Mouse (Mus musculus) heart, embryonic 11.5 days (tissue): Measurements from ENCODE around the gene Mdm1. TPM values are rescaled to one million over a fixed set of nuclear protein-coding genes. Genes with fewer than 3 reads are reported as not detected.
"Not testable (repeated sequence)": the region's sequence is repeated elsewhere in the genome, so short reads cannot be mapped to it uniquely, and the experiment has no call there.

ENCODE experiments used
- ATAC-seq: fragments of 200-750 bp; cut with Nextera tagmentation; replicated peaks from 2 replicates; pipeline ENCODE4 v1.8.0; 2017; ENCODE audit warnings: moderate library complexity; ENCODE audit not compliant: insufficient number of reproducible peaks, low FRiP score, low TSS enrichment
- H3K27ac ChIP-seq: fragments of 300-500 bp; sonication (generic); 2 replicates; pipeline ENCODE4 v1.5.1; 2014; ENCODE audit warnings: mild to moderate bottlenecking, low read depth, low read length
- H3K27me3 ChIP-seq: fragments of 300-500 bp; sonication (generic); 2 replicates; pipeline ENCODE4 v1.6.1; 2014; ENCODE audit warnings: mild to moderate bottlenecking, low read length, mixed read lengths; ENCODE audit not compliant: control insufficient read depth, insufficient read depth
- H3K36me3 ChIP-seq: fragments of 300-500 bp; sonication (generic); 2 replicates; pipeline ENCODE4 v1.6.1; 2014; ENCODE audit warnings: mild to moderate bottlenecking, low read length, moderate library complexity, mixed read lengths; ENCODE audit not compliant: control insufficient read depth, insufficient read depth
- H3K4me1 ChIP-seq: fragments of 300-500 bp; sonication (generic); 2 replicates; pipeline ENCODE4 v1.6.1; 2014; ENCODE audit warnings: low read length; ENCODE audit not compliant: control insufficient read depth, insufficient read depth
- H3K4me2 ChIP-seq: fragments of 300-500 bp; sonication (generic); 2 replicates; pipeline ENCODE4 v1.6.1; 2014; ENCODE audit warnings: mild to moderate bottlenecking, moderate library complexity
- H3K4me3 ChIP-seq: fragments of 300-500 bp; sonication (generic); 2 replicates; pipeline ENCODE4 v1.5.1; 2014; ENCODE audit warnings: low read depth, low read length
- H3K9ac ChIP-seq: fragments of 300-500 bp; sonication (generic); 2 replicates; pipeline ENCODE4 v1.6.1; 2014; ENCODE audit warnings: mild to moderate bottlenecking, low read depth, low read length, moderate library complexity
- H3K9me3 ChIP-seq: fragments of 300-500 bp; sonication (generic); replicated peaks from 2 replicates; pipeline ENCODE4 v1.6.1; 2016; ENCODE audit warnings: low read length; ENCODE audit not compliant: control insufficient read depth
- WGBS: fragments of 180-500 bp; shearing (Covaris S2); extraction: QIAGEN DNeasy Blood & Tissue Kit; methylation state at CpG from one replicate; pipeline ENCODE4 v1.1.7; 2014; ENCODE audit not compliant: insufficient replicate concordance; 5-methylcytosine and 5-hydroxymethylcytosine counted together
- polyA plus RNA-seq: library from polyadenylated mRNA; unstranded; fragments of >200 nt; fragmentation: Nextera tagmentation; extraction: Ambion mirVana; gene quantifications from 2 replicates; pipeline ENCODE4 v1.2.1, GENCODE M21; 2014

The Mdm1 gene
- polyA plus RNA-seq, 1 experiment from 2014 or later, result 17.2 TPM

- 83% methylated on average over 2 of the region's 2 CpGs for WGBS
- Histone ChIP-seq H3K9ac (no peak overlapping the region), H3K4me1 (no peaks in the 10 kb centered on the region), H3K36me3 (peaks cover 10% of the 10 kb centered on the region), H3K27me3 (no peaks in the 10 kb centered on the region), H3K4me3 (no peak overlapping the region), H3K4me2 (no peak overlapping the region), H3K27ac (no peak overlapping the region), H3K9me3 (no peaks in the 10 kb centered on the region)
- no peak for ATAC-seq
These were observed 19.5 kb downstream of the Mdm1 start for GRCm38 (mm10) chr10:118161131-118161530.

GRCm38 (mm10) chr10:118169212-118169611, 27.6 kb downstream of the Mdm1 start:
- WGBS, result 76% methylated on average over 12 of the region's 12 CpGs
- no peak for ATAC-seq
- Histone ChIP-seq H3K27me3 (no peaks in the 10 kb centered on the region), H3K4me3 (no peak overlapping the region), H3K9ac (no peak overlapping the region), H3K27ac (no peak overlapping the region), H3K4me2 (no peak overlapping the region), H3K36me3 (peaks cover 5% of the 10 kb centered on the region; the same call in 1 of the 2 replicates), H3K4me1 (no peaks in the 10 kb centered on the region), H3K9me3 (no peaks in the 10 kb centered on the region)

GRCm38 (mm10) chr10:118172416-118172815, 30.8 kb downstream of the Mdm1 start:
- Histone ChIP-seq H3K27me3 (no peaks in the 10 kb centered on the region), H3K4me2 (no peak overlapping the region), H3K4me1 (no peaks in the 10 kb centered on the region), H3K9ac (no peak overlapping the region), H3K4me3 (no peak overlapping the region), H3K9me3 (no peaks in the 10 kb centered on the region), H3K36me3 (no peaks in the 10 kb centered on the region), H3K27ac (no peak overlapping the region)
- ATAC-seq, result no peak
- WGBS, result 80% methylated on average over 8 of the region's 8 CpGs

DNA sequence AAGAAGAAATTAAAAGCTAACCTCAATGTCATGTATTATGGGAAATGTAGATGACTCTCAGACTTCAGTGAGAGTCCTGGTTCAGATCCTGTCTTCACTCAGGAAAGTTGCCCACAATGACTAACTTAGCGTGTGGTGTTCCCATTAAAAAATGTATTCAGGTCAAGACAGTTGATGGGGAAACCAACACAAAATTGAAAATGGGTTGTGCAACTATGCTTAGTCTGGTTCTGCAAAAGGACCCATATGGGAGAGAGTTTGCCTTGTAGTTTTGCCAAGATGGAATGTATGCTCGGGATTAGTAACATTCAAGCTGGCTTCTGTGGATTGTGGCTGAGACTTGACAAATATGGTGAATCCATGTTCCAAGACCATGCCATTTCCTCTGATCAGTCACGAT, 31.3 kb downstream of the Mdm1 start:
- Histone ChIP-seq H3K9me3 (no peaks in the 10 kb centered on the region), H3K4me3 (no peak overlapping the region), H3K9ac (no peak overlapping the region), H3K27me3 (no peaks in the 10 kb centered on the region), H3K36me3 (no peaks in the 10 kb centered on the region), H3K27ac (no peak overlapping the region), H3K4me1 (no peaks in the 10 kb centered on the region), H3K4me2 (no peak overlapping the region)
- ATAC-seq, result no peak
- 85% methylated on average over 3 of the region's 3 CpGs for WGBS

DNA sequence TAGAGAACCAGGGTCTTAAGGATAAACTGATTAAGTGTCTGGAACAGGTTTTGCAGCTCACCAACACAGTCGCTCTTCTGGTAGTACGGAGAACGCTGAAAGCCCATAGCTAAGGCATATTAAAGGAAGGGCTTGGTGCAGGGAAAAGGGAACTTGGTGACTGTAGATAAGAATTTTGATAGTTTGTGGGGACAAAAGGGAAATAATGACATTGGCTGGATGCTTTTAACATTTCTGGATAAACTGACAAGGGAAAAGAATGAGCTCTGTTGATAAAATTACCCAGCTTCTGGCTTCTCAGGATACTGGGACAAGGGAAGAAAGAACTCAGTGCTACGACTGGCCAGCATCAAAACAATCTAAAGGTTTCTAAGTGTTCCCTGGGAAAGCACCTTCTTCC, 33.9 kb downstream of the Mdm1 start:
- H3K36me3 ChIP-seq, H3K4me1 ChIP-seq, H3K4me3 ChIP-seq, H3K9ac ChIP-seq, H3K4me2 ChIP-seq, H3K27ac ChIP-seq, H3K27me3 ChIP-seq, H3K9me3 ChIP-seq, ATAC-seq: not testable (repeated sequence)
- 62% methylated on average over 4 of the region's 4 CpGs for WGBS

- Histone ChIP-seq H3K9ac (no peak overlapping the region), H3K36me3 (no peaks in the 10 kb centered on the region), H3K4me1 (no peaks in the 10 kb centered on the region), H3K4me3 (no peak overlapping the region), H3K4me2 (no peak overlapping the region), H3K27ac (no peak overlapping the region), H3K9me3 (no peaks in the 10 kb centered on the region), H3K27me3 (no peaks in the 10 kb centered on the region)
- 65% methylated on average over 10 of the region's 10 CpGs for WGBS
- no peak for ATAC-seq
These were observed 37.1 kb downstream of the Mdm1 start for GRCm38 (mm10) chr10:118178735-118179151.

DNA sequence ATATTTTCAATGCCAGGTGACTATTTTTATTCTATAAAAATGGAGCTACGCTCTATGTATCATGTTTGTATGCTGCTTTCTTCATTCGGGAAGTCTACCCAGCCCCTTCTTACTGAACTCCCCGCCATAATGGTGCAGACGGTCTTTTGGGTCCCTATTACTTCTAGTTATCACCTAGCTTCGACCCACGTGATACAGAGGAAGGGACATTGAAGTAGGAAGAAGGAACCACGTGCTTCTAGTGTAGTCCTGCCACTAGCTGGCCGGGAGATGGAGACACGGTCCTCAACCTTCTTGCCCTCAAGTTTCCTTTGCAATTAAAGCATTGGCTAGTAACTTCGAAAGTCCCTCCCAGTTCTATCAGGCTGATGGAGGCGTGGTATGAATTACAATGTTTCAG, 37.7 kb downstream of the Mdm1 start:
- H3K9ac ChIP-seq, result no peak overlapping the region
- no peak for ATAC-seq

GRCm38 (mm10) chr10:118195150-118195549, 53.5 kb downstream of the Mdm1 start:
- H3K9ac ChIP-seq, H3K9me3 ChIP-seq, ATAC-seq, H3K36me3 ChIP-seq, H3K27me3 ChIP-seq, H3K4me3 ChIP-seq, H3K4me2 ChIP-seq, H3K27ac ChIP-seq, H3K4me1 ChIP-seq: not testable (repeated sequence)
- WGBS, result 32% methylated on average over 3 of the region's 3 CpGs

More for the DNA sequence above, 37.7 kb downstream of the Mdm1 start:
- Histone ChIP-seq H3K4me3 (no peak overlapping the region), H3K9me3 (no peaks in the 10 kb centered on the region), H3K36me3 (no peaks in the 10 kb centered on the region), H3K27me3 (no peaks in the 10 kb centered on the region), H3K27ac (no peak overlapping the region), H3K4me1 (no peaks in the 10 kb centered on the region), H3K4me2 (no peak overlapping the region)
- 84% methylated on average over 11 of the region's 11 CpGs for WGBS

DNA sequence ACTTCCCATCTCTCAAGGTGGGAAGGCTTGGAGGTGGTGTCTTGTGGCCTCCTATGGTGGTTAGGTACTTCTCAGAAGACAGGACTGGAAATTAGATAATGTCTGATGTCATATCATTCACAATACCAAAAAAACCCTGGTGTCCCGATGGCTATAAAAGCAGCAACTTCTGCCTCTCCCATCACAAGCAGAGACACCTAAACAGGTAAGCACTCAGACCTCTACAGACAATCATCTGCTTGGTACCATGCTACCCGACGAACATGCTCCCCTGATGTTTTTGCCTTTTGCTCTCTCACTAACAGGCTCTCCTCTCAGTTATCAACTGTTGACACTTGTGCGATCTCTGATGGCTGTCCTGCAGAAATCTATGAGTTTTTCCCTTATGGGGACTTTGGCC, 63.0 kb downstream of the Mdm1 start, which contains the start of gene Il22:
Il22 (plus strand) TSS at position 301 of the 400 bp plus-strand sequence.
- Histone ChIP-seq H3K4me2 (no peak within 1 kb of the TSS), H3K9me3 (no peaks in the 10 kb centered on the region), H3K9ac (no peak within 1 kb of the TSS), H3K27me3 (no peaks in the 10 kb centered on the region), H3K4me1 (no peaks in the 10 kb centered on the region), H3K4me3 (no peak within 1 kb of the TSS), H3K36me3 (no peaks in the 10 kb centered on the region), H3K27ac (no peak within 1 kb of the TSS)
- ATAC-seq, result no peak
- WGBS, result 77% methylated on average over 4 of the region's 4 CpGs
